In genomic region chr3:37723061-37723521, GRCm38 (mm10) we compare ENCODE assay signal across 8 mouse cellular contexts. TPM values are rescaled to one million over a fixed set of nuclear protein-coding genes. Genes with fewer than 3 reads are reported as not detected.
DNase-seq lines count a peak whose midpoint lies in the region; ATAC-seq and TF ChIP-seq lines count a peak whose summit lies in the region.

No protein-coding gene starts in this region.

- H3K27me3 ChIP-seq in forebrain, embryonic 11.5 days (ENCODE audit: control insufficient read depth, insufficient read depth, low read length): no peaks in the 10 kb centered on the region
- H3K27me3 ChIP-seq in kidney, embryonic 15.5 days: no peaks in the 10 kb centered on the region
- H3K27me3 ChIP-seq in lung, postnatal 0 days (replicated peaks; ENCODE audit: insufficient read depth, low read length): no peaks in the 10 kb centered on the region
- no peaks in the 10 kb centered on the region for H3K27me3 ChIP-seq in stomach, postnatal 0 days (ENCODE audit: control insufficient read depth, insufficient read depth, low read length)

- TF ChIP-seq EP300 in lung, postnatal 0 days (IDR thresholded peaks at IDR 0.05): peak; percentile 38; the same call in 1 of the 2 replicates
- TF ChIP-seq EP300 in stomach, postnatal 0 days (optimal IDR thresholded peaks at IDR 0.05): no peak

- intact Hi-C loops in left cerebral cortex, postnatal 10 days (cut with DNase I): no loop called here
- intact Hi-C loops in left cerebral cortex, postnatal 4 days (cut with DNase I): loop anchor here (10.0 kb wide), 1 partner anchor 78 kb away; no protein-coding TSS in a partner anchor

- peaks cover 9% of the 10 kb centered on the region for H3K4me1 ChIP-seq in forebrain, embryonic 11.5 days (replicated peaks; ENCODE audit: control insufficient read depth, insufficient read depth, low read length)
- H3K4me1 ChIP-seq in kidney, embryonic 15.5 days: peaks cover 41% of the 10 kb centered on the region
- peaks cover 11% of the 10 kb centered on the region; the same call in 1 of the 2 replicates for H3K4me1 ChIP-seq in lung, postnatal 0 days (ENCODE audit: insufficient read depth, low read depth, low read length)
- H3K4me1 ChIP-seq in stomach, postnatal 0 days (replicated peaks; ENCODE audit: control insufficient read depth, insufficient read depth): peaks cover 8% of the 10 kb centered on the region

- H3K27ac ChIP-seq in forebrain, embryonic 11.5 days (ENCODE audit: low read depth, low read length): 0 out of 2 replicates have a peak overlapping the region, but pooled peaks have one; percentile 25
- peak overlapping the region; percentile 92 for H3K27ac ChIP-seq in kidney, embryonic 15.5 days
- H3K27ac ChIP-seq in lung, postnatal 0 days (ENCODE audit: low read length): peak overlapping the region; percentile 94
- H3K27ac ChIP-seq in stomach, postnatal 0 days (replicated peaks): peak overlapping the region; percentile 94

- WGBS in forebrain, embryonic 11.5 days: 4% methylated on average over 11 of the region's 11 CpGs
- 12% methylated on average over 11 of the region's 11 CpGs for WGBS in kidney, embryonic 15.5 days
- WGBS in lung, postnatal 0 days: 21% methylated on average over 11 of the region's 11 CpGs
- 35% methylated on average over 11 of the region's 11 CpGs for WGBS in stomach, postnatal 0 days

- no peaks in the 10 kb centered on the region for H3K36me3 ChIP-seq in forebrain, embryonic 11.5 days (ENCODE audit: control insufficient read depth, insufficient read depth, low read length)
- H3K36me3 ChIP-seq in kidney, embryonic 15.5 days: no peaks in the 10 kb centered on the region
- H3K36me3 ChIP-seq in lung, postnatal 0 days (ENCODE audit: insufficient read depth, low read length): no peaks in the 10 kb centered on the region
- H3K36me3 ChIP-seq in stomach, postnatal 0 days (ENCODE audit: control insufficient read depth, insufficient read depth, low read length): no peaks in the 10 kb centered on the region

- H3K9me3 ChIP-seq in forebrain, embryonic 11.5 days (ENCODE audit: control insufficient read depth, low read length): no peaks in the 10 kb centered on the region
- no peaks in the 10 kb centered on the region for H3K9me3 ChIP-seq in kidney, embryonic 15.5 days (replicated peaks)
- no peaks in the 10 kb centered on the region for H3K9me3 ChIP-seq in lung, postnatal 0 days (ENCODE audit: low read length)
- H3K9me3 ChIP-seq in stomach, postnatal 0 days (ENCODE audit: control insufficient read depth, low read length): no peaks in the 10 kb centered on the region

- peak overlapping the region; percentile 64 for H3K4me2 ChIP-seq in forebrain, embryonic 11.5 days (ENCODE audit: low read depth, low read length, severe bottlenecking)
- H3K4me2 ChIP-seq in kidney, embryonic 15.5 days: peak overlapping the region; percentile 71
- H3K4me2 ChIP-seq in lung, postnatal 0 days (replicated peaks; ENCODE audit: low read depth, low read length): peak overlapping the region; percentile 56
- peak overlapping the region; percentile 57 for H3K4me2 ChIP-seq in stomach, postnatal 0 days (replicated peaks; ENCODE audit: low read depth)

- no peak for ATAC-seq in forebrain, embryonic 11.5 days (replicated peaks; ENCODE audit: low FRiP score)
- ATAC-seq in kidney, embryonic 15.5 days (replicated peaks; ENCODE audit: low FRiP score): peak; percentile 54
- ATAC-seq in lung, postnatal 0 days: peak; percentile 18
- ATAC-seq in stomach, postnatal 0 days (ENCODE audit: low FRiP score, low TSS enrichment): peak; percentile 33; the same call in 1 of the 2 replicates

- peak overlapping the region; percentile 47 for H3K9ac ChIP-seq in forebrain, embryonic 11.5 days (ENCODE audit: low read length)
- peak overlapping the region; percentile 25; the same call in 1 of the 2 replicates for H3K9ac ChIP-seq in kidney, embryonic 15.5 days
- peak overlapping the region; percentile 39 for H3K9ac ChIP-seq in lung, postnatal 0 days (replicated peaks; ENCODE audit: low read depth)
- H3K9ac ChIP-seq in stomach, postnatal 0 days (ENCODE audit: low read length): peak overlapping the region; percentile 45

- no peak for TF ChIP-seq CTCF in lung, postnatal 0 days (IDR thresholded peaks at IDR 0.05)
- TF ChIP-seq CTCF in stomach, postnatal 0 days (IDR thresholded peaks at IDR 0.05; ENCODE audit: low read depth): no peak

- peak; percentile 31 to 32 for DNase-seq in left cerebral cortex, postnatal 10 days (ENCODE audit: extremely low spot score in 1 of 2, low spot score in 2 of 2)
- no peak for DNase-seq in left cerebral cortex, postnatal 4 days
- peak; percentile 59 for DNase-seq in forebrain, embryonic 11.5 days (ENCODE audit: low spot score)
- peak; percentile 79 for DNase-seq in lung, postnatal 0 days (ENCODE audit: low spot score)
- peak; percentile 66 for DNase-seq in stomach, postnatal 0 days (ENCODE audit: low spot score)
- no peak for DNase-seq in thymus, postnatal 0 days (ENCODE audit: low spot score)
- DNase-seq in B cell, adult 2 months: no peak

- peak overlapping the region; percentile 33 for H3K4me3 ChIP-seq in forebrain, embryonic 11.5 days (ENCODE audit: low read depth, low read length)
- H3K4me3 ChIP-seq in kidney, embryonic 15.5 days (replicated peaks): peak overlapping the region; percentile 42
- peak overlapping the region; percentile 21 for H3K4me3 ChIP-seq in lung, postnatal 0 days (ENCODE audit: low read depth, low read length)
- H3K4me3 ChIP-seq in stomach, postnatal 0 days (ENCODE audit: low read depth, low read length): peak overlapping the region; percentile 12

RNA-seq across cellular contexts. Expression of gene Gm5148, which starts 1.2 kb away (rescaled TPM):
- total RNA-seq in left cerebral cortex, postnatal 10 days (2021): 1 to 10 TPM; 2.1 to 4.1 TPM
- total RNA-seq in left cerebral cortex, postnatal 4 days (2021): 1 to 10 TPM; 1.5 to 2.8 TPM
- 3.6 and 4.8 TPM in 2 replicates for polyA plus RNA-seq in forebrain, embryonic 11.5 days (2014; fragmentation: Nextera tagmentation; extraction: Ambion mirVana)
- 8.1 and 8.2 TPM in 2 replicates for polyA plus RNA-seq in kidney, embryonic 15.5 days (2015; fragmentation: Nextera tagmentation; extraction: Ambion mirVana)
- polyA plus RNA-seq in lung, postnatal 0 days (2015; fragmentation: Nextera tagmentation; extraction: Ambion mirVana): 10.1 and 11.7 TPM in 2 replicates
- 4.9 and 5.7 TPM in 2 replicates for polyA plus RNA-seq in stomach, postnatal 0 days (2015; fragmentation: Nextera tagmentation; extraction: Ambion mirVana)
- 6.0 and 6.1 TPM in 2 replicates for polyA plus RNA-seq in thymus, postnatal 0 days (2015; fragmentation: Nextera tagmentation; extraction: Ambion mirVana)

Comparison
In these comparisons a context has a peak if more than half of its experiments do, and no peak if none do; other contexts are left out.
1. DNase-seq: peak in left cerebral cortex, postnatal 10 days (2 of 2), forebrain, embryonic 11.5 days (single experiment), lung, postnatal 0 days (single experiment) and stomach, postnatal 0 days (single experiment); none in left cerebral cortex, postnatal 4 days (single experiment), thymus, postnatal 0 days (single experiment) and B cell, adult 2 months (0 of 2).
2. H3K27ac ChIP-seq: peak in every context shown above with its lines; median percentile 94 in lung, postnatal 0 days; 94 in stomach, postnatal 0 days; 92 in kidney, embryonic 15.5 days; 25 in forebrain, embryonic 11.5 days.
3. Peak in every context shown above with its lines, with median percentiles within 50 percentile points of each other: H3K4me2 ChIP-seq, H3K4me3 ChIP-seq and H3K9ac ChIP-seq.